Mouse (Mus musculus): ENCODE measurements at regions not wholly inside any gene's neighbourhood (a gene's known extent, or its start where the extent isn't known, plus 50 kb on each side); places are given as distances from the start of the nearest gene placed in this dataset.

DNA sequence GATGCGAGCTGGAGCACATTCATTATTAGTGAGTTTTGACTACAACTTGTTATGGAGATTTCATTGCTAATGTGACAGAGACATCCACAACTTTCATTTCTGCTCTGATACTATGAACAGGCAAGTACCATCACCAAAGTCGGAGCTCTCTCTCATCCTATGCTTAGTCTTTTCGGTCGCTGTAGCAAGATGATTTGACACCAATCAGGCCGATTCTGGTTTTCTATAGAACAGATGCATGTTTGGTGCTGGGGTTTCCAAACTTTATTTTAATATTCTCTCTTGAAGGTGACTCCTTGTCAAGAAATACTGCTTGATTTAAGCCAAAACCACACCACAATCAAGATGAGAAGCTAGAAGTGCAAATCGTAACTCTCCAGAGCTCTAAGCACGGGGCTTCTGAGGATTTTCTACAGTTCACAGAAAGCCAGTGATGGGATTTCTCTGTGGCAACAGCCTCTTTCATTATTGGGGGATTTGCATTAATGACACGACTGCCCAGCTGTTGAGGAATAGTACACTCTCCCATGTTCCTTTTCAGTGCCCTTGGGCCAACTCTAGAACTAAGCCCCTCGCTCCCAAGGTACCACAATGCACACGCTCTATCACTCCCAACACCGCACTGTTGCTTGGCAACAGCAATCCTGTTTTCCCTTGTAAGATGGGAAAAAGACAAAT is 434.5 kb downstream of the Gm16223 start:
- no peak for TF ChIP-seq CTCF (conservative IDR thresholded peaks at IDR 0.05; ENCODE audit: insufficient read depth, insufficient read length, low read depth, low read length)
- no peak for TF ChIP-seq POLR2A (IDR thresholded peaks at IDR 0.05; ENCODE audit: low read depth, low read length)

All from kidney, adult 2 months (tissue).